Mouse (Mus musculus) CD4-positive naive resting alpha-beta T cell, adult 57 days (primary cell): Measurements from ENCODE around the gene Dmbt1. TPM values are rescaled to one million over a fixed set of nuclear protein-coding genes. Genes with fewer than 3 reads are reported as not detected.

Experiments
- total RNA-seq: library from RNA; stranded (reverse); gene quantifications from one replicate; pipeline ENCODE4 v1.2.4, GENCODE M21; 2023

The Dmbt1 gene
- 20.5 TPM for total RNA-seq

DNA sequence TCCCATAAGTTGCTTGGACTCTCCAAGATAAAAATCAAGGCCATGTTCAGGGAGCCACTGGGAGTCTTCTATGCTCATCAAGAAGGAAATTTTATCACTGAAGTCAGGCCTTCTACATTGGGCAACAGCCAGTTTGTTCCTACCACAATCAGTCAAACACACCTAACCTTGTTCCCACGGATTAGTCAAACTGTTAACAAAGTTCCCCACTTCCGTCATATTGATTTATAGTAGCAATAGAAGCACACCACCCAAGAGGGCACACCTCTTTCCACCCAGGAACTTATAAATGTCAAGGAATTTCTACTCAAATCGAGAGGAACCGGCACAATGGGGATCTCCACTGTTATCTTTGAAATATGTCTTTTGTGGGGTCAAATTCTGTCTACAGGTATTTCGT lies at the start of gene Dmbt1:
TSS of gene Dmbt1 (plus strand) at position 299 of the 400 bp plus-strand sequence.

GRCm38 (mm10) chr7:131146214-131146613 lies 114.4 kb downstream of the Dmbt1 start, which contains the start of gene 4933402N03Rik:
Gene 4933402N03Rik (minus strand): TSS chr7:131146314.

Other genes starting within 250 kb of the Dmbt1 start
- 70.5 TPM for gene Plekha1, start 166.3 kb upstream of the Dmbt1 start, total RNA-seq
- 1.6 TPM for gene Htra1, start 95.9 kb upstream of the Dmbt1 start, total RNA-seq
- gene 4933402N03Rik, start 114.3 kb downstream of the Dmbt1 start, total RNA-seq, result not detected
- not detected for gene 5430419D17Rik, start 142.3 kb downstream of the Dmbt1 start, total RNA-seq